Mouse (Mus musculus): ENCODE results near the gene Tma16. TPM values are rescaled to one million over a fixed set of nuclear protein-coding genes. Genes with fewer than 3 reads are reported as not detected.

The Tma16 gene
- 1 to 10 TPM; 6.0 to 7.0 TPM for total RNA-seq (2021)

DNA sequence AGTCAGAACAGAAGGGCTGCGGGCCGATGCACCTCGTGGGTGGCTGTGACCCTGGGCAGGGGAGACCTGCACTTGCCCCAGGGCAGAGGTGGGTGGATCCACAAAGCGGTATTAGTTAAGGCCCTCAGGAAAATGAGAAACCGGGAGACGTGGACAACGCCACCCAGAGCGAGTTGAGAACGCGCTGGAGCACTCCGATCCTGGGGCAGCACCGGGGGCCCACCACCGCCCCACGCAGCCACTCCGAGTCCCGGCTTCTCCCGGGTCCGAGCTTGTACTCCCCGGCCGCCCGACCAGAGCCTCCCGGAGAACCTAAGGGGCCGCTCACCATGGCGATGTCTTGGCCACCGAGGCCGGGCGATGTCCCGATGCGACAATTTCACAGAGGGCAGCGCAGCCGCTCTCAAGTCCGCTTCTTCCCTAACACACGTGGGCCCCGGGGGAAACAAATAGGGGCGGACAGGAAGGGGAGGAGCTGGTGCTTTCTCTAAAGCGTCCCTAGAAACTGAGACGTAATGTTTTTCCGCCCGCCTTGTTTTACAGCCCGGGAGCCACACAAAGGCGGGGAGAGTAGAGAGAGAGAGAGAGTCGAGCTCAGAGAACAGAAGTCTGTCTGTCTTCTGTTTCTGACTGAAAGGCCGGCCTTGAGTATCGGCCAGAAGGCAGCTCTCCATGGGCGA, at the start of gene Tma16:
TSS of gene Tma16 (minus strand) at position 447 of the 680 bp plus-strand sequence.
- peak; percentile 87 for DNase-seq

DNA sequence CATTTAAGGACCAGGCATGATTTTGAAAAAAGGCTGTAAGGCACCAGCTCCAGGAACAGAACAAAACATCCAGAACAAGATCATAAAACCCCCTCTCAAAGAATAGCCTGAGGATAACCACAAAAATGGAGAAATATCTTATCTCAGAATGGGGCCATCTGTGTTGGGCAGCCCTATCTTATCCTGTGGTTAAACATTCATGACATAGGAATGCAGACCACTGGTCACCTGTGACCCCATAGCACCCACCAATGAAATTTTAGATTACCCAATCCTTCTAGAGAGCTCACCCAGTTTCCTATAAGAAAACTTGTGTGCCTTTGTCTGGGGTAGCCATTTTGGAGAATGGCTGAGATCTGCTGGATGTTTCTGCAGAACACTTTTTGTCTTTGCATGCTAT, 34.2 kb upstream of the Tma16 start:
- no peak for DNase-seq

DNA sequence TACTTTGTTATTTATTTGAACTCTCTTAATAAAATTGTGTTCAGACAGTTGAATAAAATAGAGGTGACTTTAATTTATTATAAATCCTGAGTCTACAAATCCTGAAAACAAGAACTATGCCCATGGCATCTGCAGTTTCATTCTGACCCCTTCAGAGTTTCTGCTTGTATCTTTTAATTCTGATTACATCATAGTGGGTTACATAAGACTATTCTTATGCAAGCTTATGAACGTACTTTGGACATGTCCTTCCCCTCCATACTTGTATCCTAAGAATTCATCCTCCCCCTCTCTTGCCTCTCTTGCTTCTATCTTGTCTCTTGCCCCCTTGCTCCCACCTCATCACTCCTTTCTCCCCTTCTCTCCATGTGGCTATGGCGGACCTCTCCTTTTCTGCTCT, 32.8 kb upstream of the Tma16 start:
- no peak for DNase-seq

DNA sequence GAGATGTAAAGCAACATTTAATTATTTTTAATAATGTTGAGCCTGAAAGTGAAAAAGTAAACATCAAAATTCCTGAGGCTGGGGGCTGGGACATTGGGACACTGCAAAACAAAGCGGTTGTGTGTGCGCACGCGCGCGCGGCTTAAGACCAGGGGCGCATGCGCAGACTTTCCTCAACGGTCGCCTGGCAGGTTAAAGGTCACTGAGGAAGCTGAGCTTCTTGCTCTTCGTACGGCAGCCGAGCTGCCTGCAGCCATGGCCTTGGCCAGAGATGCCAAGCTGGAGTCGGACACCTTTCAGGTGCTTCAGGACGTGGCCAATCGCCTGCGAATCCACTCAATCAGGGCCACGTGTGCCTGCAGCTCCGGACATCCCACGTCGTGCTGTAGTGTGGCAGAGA, 25.2 kb upstream of the Tma16 start, which contains the start of gene Tktl2:
TSS of gene Tktl2 (plus strand) at position 220 of the 400 bp plus-strand sequence.
- no peak for DNase-seq

DNA sequence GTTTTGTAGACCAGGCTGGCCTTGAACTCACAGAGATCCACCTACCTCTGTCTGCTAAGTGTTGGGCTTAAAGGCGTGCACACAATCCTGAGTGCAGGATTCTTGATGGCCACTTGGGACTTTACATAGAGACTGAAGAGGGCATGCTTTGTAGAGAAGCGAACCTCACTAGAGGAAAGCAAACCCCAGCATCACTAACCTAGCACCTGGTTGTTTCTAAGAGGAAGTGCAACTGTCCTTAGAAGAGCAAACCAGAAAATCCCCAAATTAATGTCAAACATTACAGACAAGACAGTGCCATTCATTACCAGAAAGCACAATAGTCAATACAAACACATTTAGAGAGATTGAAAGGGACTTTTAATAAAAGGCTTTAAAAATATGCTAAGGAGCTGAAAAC, 17.1 kb upstream of the Tma16 start:
- no peak for DNase-seq

DNA sequence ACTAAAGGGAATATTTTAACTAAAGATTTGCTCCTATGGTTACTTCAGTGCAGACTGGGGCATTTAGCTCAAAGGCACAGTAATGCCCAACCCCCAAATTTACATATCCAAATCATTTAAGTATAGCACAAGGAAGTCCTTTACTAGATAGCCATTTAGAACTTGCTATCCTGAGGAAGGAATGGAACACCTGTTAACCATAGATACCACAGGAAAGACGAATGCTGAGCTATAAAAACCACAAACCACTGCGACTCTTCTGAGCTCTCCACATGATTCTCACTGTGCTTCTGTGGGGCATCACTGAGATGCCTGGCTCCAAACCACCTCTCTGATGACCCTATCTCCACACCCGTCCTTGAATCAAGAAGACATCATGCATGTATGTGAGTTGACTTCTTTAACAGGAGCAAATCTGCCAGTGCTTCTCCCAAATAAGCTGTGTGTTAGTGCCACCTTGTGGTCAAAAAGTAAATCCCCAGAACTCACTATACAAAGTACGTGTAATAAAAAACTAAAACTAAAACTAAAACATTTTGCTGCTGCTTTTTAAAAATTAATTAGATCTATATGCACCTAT, 10.8 kb upstream of the Tma16 start:
- peak; percentile 23 for DNase-seq

DNA sequence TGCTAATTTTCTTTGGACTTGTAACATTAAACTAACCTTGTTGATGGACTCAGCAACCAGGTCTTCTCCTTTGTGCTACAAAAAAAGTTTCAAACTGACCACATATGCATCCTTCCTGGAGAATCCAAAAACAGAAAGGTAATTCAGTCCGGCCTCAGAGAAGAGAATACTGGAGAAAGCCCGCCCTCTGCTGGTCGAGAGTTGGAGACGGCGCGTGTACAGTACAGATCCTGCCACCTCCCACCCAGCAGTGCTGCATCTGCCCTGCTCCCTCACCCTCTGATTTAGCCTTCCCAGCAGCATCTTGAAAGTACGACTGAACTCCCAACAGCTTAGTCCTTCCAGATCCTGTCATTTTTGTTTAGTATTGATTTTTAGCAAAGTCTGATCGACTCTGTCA, 9.4 kb upstream of the Tma16 start:
- DNase-seq, result peak; percentile 81

DNA sequence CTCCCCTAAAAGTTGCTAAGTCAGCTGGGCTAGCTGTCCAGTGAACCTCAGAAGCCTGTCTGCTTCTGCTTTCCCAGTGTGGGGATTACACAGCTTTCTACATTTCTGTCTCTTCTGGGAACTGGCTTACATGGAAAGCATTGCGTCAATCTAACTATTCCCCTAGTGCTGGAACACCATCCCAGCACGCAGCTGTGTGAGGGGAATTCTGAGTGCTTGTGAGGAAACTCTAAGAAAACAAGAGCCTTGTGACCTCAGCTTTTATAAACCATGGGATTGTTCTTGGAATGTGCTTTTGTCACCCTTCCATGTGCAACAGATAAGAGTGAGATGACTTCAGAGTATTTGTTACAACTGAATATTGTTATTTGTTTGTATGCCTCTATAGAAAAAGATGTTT, 8.2 kb upstream of the Tma16 start:
- DNase-seq, result no peak

DNA sequence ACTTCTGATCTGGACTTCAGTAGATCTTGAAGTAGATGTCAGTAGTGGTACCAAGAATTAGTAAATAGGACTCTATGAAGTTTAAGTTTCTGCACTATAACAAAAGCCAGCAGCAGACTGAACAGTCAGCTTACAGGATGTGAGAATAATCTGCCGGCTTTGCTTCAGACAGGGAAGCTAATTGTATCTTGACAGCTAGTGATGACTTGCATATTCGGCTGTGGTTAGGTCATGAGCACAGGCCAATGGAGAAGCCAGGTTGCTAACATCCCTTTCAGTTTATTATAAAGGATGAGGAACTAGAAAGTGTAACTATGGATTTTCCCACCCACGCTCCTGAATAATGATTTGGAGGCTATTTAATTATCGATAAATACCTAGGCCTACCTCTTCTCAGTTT, 4.3 kb upstream of the Tma16 start:
- DNase-seq, result no peak

DNA sequence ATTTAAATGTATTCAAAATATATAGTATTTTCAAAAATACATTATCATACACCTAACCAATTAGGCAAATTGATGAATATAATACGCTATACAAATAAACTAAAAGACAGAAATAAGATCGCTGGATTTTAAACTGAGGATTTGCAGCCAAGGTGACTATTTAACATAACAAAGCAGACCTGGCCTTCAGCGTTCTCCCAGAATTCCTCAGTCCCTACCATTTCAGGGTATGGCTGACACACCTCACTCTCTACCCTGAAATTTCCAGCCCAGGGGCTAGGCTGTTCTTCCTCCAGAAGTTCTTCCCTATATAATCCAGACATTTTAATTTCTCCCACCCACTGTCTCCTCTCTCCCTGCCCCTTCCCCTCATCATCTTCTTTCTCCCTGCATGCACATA, 2.2 kb upstream of the Tma16 start:
- DNase-seq, result no peak

DNA sequence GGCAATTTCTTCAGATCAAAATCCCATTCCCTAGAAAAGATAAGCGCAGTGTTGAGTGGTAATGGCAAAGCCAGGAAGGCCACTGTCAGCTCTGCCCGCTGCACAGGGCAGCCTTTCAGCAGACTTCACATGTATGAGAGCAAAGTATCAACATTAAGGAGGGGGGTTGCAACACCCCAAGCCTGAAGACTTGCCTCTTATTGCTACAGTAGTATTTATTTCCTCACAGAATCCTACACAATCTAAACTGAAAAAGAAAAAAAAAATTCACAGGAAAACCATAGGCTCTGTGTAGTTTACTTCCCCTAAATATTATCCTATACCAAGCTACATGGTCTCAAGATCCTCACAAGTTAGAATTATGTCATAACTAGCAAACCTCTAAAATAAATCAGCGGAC, 9.4 kb downstream of the Tma16 start:
- no peak for DNase-seq

DNA sequence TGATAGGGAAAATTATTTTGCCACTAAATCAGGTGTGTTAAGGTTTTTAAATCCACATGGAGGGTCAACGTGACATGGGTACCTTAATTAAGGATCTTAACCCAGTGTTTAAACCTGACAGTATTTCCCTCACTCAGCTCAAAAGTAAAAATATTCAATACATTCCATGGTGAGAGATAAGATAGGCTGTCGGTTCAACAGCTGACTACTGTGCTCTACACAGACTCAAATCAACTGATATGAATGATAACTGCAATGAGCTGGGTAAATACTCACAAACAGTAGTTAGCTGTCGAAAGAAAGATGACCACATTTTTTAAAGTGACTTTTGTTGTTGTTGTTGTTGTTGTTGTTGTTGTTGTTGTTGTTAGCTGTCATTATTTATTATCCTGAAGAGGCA, 16.5 kb downstream of the Tma16 start:
- no peak for DNase-seq

DNA sequence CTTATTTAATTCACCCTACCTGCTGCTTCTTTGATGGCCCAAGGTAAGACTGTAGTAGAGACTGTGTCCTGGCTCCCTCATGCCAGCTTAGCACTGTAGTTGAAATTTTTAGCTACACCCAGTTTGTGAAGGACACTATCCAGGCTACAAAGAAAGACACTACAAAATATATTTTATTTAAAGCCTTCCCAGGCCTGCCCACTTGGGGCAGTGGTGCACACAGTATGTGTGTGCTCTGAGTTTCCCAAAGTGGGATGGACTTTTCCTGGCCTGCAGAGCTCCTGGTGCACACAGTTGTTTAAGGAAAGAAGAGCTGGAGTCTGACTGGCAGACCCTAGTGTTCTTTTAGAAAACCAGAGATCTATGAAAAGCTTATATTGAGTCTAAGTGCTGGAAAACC, 29.3 kb downstream of the Tma16 start:
- no peak for DNase-seq

DNA sequence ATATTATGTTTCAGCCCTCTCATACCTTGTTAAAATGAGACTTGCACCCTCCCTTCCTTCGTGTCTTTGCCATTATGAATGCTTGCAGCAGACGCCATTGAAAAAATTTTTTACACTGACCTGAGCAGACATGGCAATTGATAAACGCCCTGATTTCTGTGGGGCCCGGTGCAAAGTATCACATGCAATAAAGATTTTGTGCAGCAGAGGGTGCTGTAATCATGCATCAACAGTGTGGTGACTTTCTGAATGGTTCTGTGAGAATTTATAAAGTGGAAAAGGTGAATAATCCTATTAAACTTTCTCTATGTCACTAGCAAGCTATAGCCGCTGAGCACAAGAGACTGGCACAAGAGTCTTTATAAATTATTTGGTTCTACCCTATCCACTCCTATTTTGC, 35.6 kb downstream of the Tma16 start:
- peak; percentile 45 for DNase-seq

DNA sequence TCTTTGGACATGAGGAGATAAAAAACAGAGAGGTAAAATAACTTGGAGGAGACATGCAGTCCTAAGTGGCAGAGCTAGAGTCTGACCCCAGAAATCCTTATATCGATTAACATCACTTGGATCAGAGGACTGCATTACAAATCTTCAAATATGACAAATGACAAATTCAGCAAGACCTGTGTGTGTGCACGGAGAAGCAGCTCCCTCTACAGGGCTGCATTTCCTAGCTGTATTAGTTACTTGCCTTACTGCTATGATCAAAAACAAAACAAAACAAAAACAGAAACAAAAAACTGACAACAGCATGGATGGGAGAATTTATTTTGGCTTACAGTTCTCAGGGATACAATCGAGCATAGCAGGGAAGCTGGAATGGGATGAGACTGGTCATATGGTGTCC, 41.0 kb downstream of the Tma16 start:
- no peak for DNase-seq

DNA sequence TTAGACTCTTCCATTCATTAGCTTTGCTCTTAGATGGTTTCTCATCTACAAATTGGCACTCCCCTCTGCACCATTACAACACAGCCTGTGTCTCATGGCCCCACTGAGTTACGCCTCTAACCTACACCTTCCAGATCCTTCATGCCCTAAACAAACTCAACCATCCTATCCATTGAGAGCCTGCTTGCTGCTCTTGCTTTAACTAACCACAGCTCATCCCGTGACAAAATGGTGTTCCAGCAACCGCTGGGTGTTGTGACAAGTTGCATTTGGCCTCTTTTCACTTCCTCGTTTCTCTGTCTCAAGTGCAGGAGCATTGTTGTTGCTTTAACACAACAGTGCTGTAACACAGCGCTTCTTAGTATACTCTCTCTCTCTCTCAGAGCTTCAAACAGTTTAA, 42.2 kb downstream of the Tma16 start:
- DNase-seq, result no peak

DNA sequence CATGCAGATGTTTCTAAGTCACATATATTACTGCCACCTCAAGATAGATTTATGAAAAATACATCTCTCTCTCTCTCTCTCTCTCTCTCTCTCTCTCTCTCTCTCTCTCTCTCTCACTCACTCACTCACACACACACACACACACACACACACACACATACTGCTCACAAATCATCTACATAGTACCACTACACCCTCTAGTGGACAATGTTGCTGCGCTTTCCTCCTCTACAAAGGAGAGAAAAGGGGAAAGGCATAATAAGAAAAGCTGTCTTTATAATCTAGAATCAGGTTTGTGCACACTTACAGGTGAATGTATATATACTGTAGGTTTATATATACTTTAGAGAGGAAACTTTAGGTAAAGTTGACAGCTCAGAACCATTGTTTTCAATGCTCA, 43.6 kb downstream of the Tma16 start:
- DNase-seq, result peak; percentile 15

DNA sequence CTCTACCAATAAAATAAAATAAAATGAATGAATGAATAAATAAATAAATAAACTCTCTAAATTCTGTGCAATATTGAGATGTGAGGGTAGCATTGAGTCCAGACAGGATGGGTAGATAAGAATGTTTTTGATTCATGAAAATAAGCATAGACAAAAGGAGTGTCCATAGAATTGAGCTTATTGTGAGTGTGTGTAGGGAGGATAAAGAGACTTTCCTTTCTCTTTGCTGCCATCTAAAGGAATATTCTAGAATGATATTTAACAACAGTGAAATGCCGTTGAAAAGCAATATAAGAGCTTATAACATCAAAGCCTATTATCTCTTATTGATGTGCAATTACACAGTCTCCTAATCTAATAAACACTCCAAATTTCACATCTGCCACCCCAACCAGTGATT, 45.2 kb downstream of the Tma16 start:
- DNase-seq, result no peak

DNA sequence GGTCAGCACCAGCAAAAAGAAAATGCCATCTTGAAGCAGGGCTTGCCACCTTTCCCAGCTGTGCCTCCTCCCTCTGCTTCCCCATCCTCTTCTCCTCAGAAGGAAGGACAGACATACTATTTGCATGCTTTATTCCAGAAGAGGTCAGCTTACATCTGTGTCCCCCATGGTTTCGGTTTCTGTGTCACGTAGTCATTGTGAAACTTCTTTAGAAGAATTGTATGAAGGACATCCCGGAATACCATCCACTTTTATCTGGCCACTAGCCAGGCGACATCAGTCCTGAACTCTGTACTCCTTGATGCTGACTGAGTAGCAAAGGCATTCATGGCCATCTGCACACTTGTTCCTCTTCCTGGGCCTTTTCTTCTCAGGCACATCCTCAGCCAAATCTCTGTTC, 47.9 kb downstream of the Tma16 start:
- DNase-seq, result no peak

DNA sequence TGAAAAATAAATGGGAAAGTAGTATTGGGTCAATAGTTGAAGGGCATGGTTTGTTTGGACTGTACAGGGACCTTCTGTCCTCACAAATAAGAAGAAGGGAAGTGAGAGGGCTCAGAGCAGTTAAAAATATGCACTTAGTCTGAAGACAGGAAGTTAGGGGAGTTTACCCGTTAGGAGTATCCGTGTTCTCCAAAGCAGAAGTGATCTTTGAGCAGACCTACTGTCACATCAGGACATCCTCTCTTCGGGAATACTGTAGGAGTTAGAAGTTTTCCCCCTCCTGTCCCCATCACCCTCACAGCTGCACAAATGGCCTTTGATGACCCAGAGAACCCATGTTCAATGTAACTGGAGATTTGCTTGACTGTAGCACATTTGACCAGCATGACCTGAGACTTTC, 48.4 kb downstream of the Tma16 start:
- DNase-seq, result no peak

DNA sequence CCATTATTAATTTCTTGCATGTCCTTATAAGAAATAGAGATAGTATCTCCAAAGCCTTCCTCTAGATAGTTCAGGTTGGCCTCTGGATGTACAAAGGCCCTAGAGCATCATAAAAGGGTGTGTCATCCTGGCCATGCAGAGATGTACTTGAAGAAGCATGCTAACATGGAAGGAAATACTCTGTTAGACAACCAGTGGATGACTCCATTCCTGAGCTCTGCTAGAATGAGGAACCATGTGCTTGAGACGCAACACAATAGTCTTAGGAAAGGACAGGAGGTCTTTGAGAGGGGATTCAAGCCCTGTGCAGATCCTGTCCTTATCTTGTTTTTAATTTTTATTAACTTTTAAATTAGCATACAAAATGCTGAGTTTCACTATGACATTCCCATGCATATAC, 49.5 kb downstream of the Tma16 start:
- no peak for DNase-seq

DNA sequence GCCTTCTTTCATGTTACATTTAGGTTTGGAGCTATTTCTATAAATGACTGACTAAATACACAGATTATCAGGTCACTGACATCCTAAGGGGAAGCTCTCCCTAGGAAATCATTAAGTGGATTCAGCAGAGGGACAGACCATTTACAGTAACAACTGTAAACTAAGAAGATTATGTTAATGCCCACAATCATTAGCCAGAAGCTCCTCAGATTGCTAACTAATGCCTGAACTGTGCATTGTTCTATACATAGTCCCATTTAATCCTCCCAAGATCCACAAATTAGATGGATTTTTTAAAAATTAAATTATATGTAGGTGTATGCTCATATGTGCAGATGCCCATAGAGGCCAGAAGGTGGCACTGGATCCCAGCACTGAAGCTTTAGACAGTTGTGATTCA, 52.8 kb downstream of the Tma16 start:
- DNase-seq, result no peak

DNA sequence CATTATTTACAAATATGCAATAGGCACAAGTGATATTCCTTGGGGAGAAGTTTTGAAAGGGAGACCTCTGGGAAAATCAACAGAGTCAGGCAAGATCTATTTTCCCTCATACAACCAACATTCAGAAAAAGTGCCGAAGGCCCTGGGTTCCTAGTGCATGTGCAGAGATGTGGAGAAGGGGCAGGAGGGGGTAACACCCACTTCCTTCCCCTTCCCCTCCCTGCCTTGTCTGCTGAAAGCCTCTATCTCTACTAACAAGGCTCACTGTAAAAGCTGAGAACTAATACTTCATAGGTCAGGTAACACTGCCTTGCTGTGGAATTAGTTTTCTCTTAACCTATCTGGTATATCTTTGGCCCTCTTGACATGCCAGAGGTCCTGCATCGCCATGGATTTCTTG, 55.7 kb downstream of the Tma16 start:
- DNase-seq, result no peak

All from heart, postnatal 4 days (tissue).